Mouse (Mus musculus) liver, postnatal 0 days (tissue): ENCODE results near the gene Sox13. TPM values are rescaled to one million over a fixed set of nuclear protein-coding genes. Genes with fewer than 3 reads are reported as not detected.

Experiments
- ATAC-seq: fragments of 200-750 bp; cut with Nextera tagmentation; 2 replicates; pipeline ENCODE4 v1.8.0; 2017; ENCODE audit warnings: mild to moderate bottlenecking, moderate library complexity
- DNase-seq: peaks from one replicate; pipeline ENCODE4 v3.0.0-alpha.2; 2016
- H3K27ac ChIP-seq: fragments of 300-500 bp; sonication (generic); 2 replicates; pipeline ENCODE4 v1.5.1; 2014; ENCODE audit warnings: antibody characterized with exemption, moderate library complexity, mild to moderate bottlenecking, low read depth
- H3K27me3 ChIP-seq: fragments of 300-500 bp; sonication (generic); 2 replicates; pipeline ENCODE4 v1.6.1; 2014; ENCODE audit warnings: low read length, control low read depth, mixed read lengths; ENCODE audit not compliant: insufficient read depth
- H3K36me3 ChIP-seq: fragments of 300-500 bp; sonication (generic); replicated peaks from 2 replicates; pipeline ENCODE4 v1.6.1; 2014; ENCODE audit warnings: mild to moderate bottlenecking, control low read depth, low read length, moderate library complexity, mixed read lengths; ENCODE audit not compliant: insufficient read depth
- H3K4me1 ChIP-seq: fragments of 300-500 bp; sonication (generic); 2 replicates; pipeline ENCODE4 v1.6.1; 2014; ENCODE audit warnings: antibody characterized with exemption, mild to moderate bottlenecking, control low read depth; ENCODE audit not compliant: insufficient read depth
- H3K4me2 ChIP-seq: fragments of 300-500 bp; sonication (generic); 2 replicates; pipeline ENCODE4 v1.6.1; 2014; ENCODE audit warnings: low read depth, mild to moderate bottlenecking, low read length, moderate library complexity, mixed read lengths
- H3K4me3 ChIP-seq: fragments of 300-500 bp; sonication (generic); 2 replicates; pipeline ENCODE4 v1.5.1; 2014; ENCODE audit warnings: low read depth, low read length
- H3K9ac ChIP-seq: fragments of 300-500 bp; sonication (generic); replicated peaks from 2 replicates; pipeline ENCODE4 v1.6.1; 2014; ENCODE audit warnings: mild to moderate bottlenecking, moderate library complexity
- H3K9me3 ChIP-seq: fragments of 300-500 bp; sonication (generic); 2 replicates; pipeline ENCODE4 v1.6.1; 2016; ENCODE audit warnings: mild to moderate bottlenecking, control low read depth, low read length, mixed read lengths
- CTCF ChIP-seq: sonication (generic); IDR thresholded peaks from 2 replicates; pipeline ENCODE4 v1.5.1; 2016; ENCODE audit warnings: antibody characterized with exemption, low read depth
- EP300 ChIP-seq: IDR thresholded peaks from 2 replicates; pipeline ENCODE4 v1.6.1; 2016; ENCODE audit warnings: antibody characterized with exemption, low read depth, mild to moderate bottlenecking
- WGBS: fragments of 180-500 bp; shearing (Covaris S2); extraction: QIAGEN DNeasy Blood & Tissue Kit; methylation state at CpG from one replicate; pipeline ENCODE4 v1.1.7; 2014; ENCODE audit not compliant: insufficient replicate concordance; 5-methylcytosine and 5-hydroxymethylcytosine counted together
- polyA plus RNA-seq: library from polyadenylated mRNA; unstranded; fragments of >200 nt; fragmentation: Nextera tagmentation; extraction: Ambion mirVana; gene quantifications from 2 replicates; pipeline ENCODE4 v1.2.1, GENCODE M21; 2015

The Sox13 gene
- polyA plus RNA-seq, 1 experiment from 2014 or later = 1.3 TPM

- peak overlapping the region; percentile 51; the same call in 1 of the 2 replicates for H3K4me2 ChIP-seq
- no peak overlapping the region for H3K4me3 ChIP-seq
- 0 out of 2 replicates have a peak, but pooled peaks cover 10% of the 10 kb centered on the region for H3K36me3 ChIP-seq
- DNase-seq (no peak), ATAC-seq (no peak)
- 0 out of 2 replicates have a peak, but pooled peaks cover 4% of the 10 kb centered on the region for H3K4me1 ChIP-seq
- no peak overlapping the region for H3K27ac ChIP-seq
- H3K9me3 ChIP-seq = no peaks in the 10 kb centered on the region
- WGBS = 76% methylated on average over 11 of the region's 11 CpGs
- no peak overlapping the region for H3K9ac ChIP-seq
- H3K27me3 ChIP-seq = no peaks in the 10 kb centered on the region
- no peak for TF ChIP-seq CTCF
- TF ChIP-seq EP300 = no peak
Measured at GRCm38 (mm10) chr1:133386209-133386608, 38.0 kb downstream of the Sox13 start.

DNA sequence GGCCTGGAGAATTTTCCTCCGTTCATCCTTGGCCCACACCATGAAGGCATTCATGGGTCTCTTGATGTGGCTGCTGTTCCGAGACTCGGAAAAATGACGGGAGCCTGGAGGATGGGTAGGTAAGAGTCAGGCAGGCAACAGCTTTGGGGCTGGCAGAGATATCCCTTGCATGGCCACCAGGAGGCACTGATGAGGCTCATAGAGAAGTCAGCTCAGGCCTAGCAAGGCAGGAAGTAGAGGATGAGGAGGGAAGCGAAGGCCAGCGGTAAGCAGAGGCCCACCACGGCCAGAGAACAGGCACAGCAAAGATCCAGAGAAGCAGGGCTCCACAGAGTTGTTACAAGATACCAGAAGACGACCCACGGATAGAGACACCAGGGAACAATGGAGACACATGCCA is 38.7 kb downstream of the Sox13 start:
- H3K27me3 ChIP-seq = no peaks in the 10 kb centered on the region
- peak overlapping the region; percentile 17; the same call in 1 of the 2 replicates for H3K4me3 ChIP-seq
- no peaks in the 10 kb centered on the region for H3K9me3 ChIP-seq
- H3K4me2 ChIP-seq = peak overlapping the region; percentile 51
- TF ChIP-seq CTCF (peak; percentile 95), EP300 (no peak)
- DNase-seq (peak; percentile 82), ATAC-seq (peak; percentile 41)
- WGBS = 34% methylated on average over 9 of the region's 9 CpGs
- H3K36me3 ChIP-seq = 0 out of 2 replicates have a peak, but pooled peaks cover 9% of the 10 kb centered on the region
- H3K4me1 ChIP-seq = 0 out of 2 replicates have a peak, but pooled peaks cover 4% of the 10 kb centered on the region
- H3K9ac ChIP-seq = peak overlapping the region; percentile 11; the same call in 1 of the 2 replicates
- no peak overlapping the region for H3K27ac ChIP-seq

DNA sequence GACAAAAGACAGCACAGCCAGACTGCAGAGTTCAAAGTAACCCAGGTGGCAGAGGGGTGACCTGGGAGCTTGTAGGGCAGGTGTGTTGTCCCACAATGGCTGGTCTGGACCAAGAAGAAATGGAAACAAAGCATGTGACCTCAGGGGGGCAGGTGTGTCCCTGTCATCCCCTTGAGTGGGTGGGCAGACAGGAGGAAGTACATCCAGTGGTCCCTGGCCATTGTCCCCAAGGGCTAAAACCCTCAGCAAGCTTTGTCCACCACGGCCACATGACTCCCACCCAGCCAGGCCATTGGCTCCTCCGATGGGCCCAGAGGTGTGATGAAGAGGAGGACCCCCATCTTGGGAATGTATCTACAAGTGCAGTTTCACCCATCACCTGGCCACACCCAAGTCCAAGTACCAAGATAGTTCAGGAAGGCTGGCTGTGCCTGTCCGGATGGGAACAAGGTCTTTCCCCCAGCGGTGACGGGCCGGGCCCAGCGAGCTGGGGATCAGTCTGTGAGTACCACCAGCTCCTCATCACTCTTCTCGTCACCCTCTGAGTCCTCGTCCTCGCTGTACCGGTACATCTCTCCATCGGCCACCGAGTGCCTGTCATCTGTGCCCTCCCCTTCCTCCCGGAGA is 40.9 kb downstream of the Sox13 start:
- 85% methylated on average over 14 of the region's 14 CpGs for WGBS
- TF ChIP-seq CTCF (no peak), EP300 (no peak)

GRCm38 (mm10) chr1:133382552-133383155 is 41.5 kb downstream of the Sox13 start:
- Histone ChIP-seq H3K27me3 (no peaks in the 10 kb centered on the region), H3K9ac (no peak overlapping the region), H3K4me2 (no peak overlapping the region), H3K27ac (no peak overlapping the region), H3K36me3 (0 out of 2 replicates have a peak, but pooled peaks cover 3% of the 10 kb centered on the region), H3K4me3 (no peak overlapping the region), H3K4me1 (0 out of 2 replicates have a peak, but pooled peaks cover 4% of the 10 kb centered on the region), H3K9me3 (no peaks in the 10 kb centered on the region)
- no peak for ATAC-seq
- 76% methylated on average over 12 of the region's 12 CpGs for WGBS
- no peak for DNase-seq
- no peak for TF ChIP-seq EP300
- no peak for TF ChIP-seq CTCF

More for the DNA sequence above, 40.9 kb downstream of the Sox13 start:
- 0 out of 2 replicates have a peak, but pooled peaks cover 3% of the 10 kb centered on the region for H3K36me3 ChIP-seq
- no peak for DNase-seq
- no peaks in the 10 kb centered on the region for H3K27me3 ChIP-seq
- H3K4me3 ChIP-seq = no peak overlapping the region
- H3K4me1 ChIP-seq = 0 out of 2 replicates have a peak, but pooled peaks cover 4% of the 10 kb centered on the region
- no peaks in the 10 kb centered on the region for H3K9me3 ChIP-seq
- H3K9ac ChIP-seq = no peak overlapping the region
- H3K27ac ChIP-seq = no peak overlapping the region
- ATAC-seq = no peak
- no peak overlapping the region for H3K4me2 ChIP-seq

- Histone ChIP-seq H3K36me3 (peaks cover 2% of the 10 kb centered on the region; the same call in 1 of the 2 replicates), H3K4me2 (no peak overlapping the region), H3K9ac (no peak overlapping the region), H3K4me1 (0 out of 2 replicates have a peak, but pooled peaks cover 4% of the 10 kb centered on the region), H3K4me3 (no peak overlapping the region), H3K27me3 (no peaks in the 10 kb centered on the region), H3K27ac (no peak overlapping the region), H3K9me3 (no peaks in the 10 kb centered on the region)
- DNase-seq (peak; percentile 83), ATAC-seq (peak; percentile 44)
- TF ChIP-seq CTCF (peak; percentile 99), EP300 (no peak)
- 14% methylated on average over 9 of the region's 9 CpGs for WGBS
Measured at GRCm38 (mm10) chr1:133382008-133382407, 42.2 kb downstream of the Sox13 start.

- H3K4me3 ChIP-seq = no peak overlapping the region
- H3K27ac ChIP-seq = no peak overlapping the region
Measured at GRCm38 (mm10) chr1:133380347-133381065, 43.7 kb downstream of the Sox13 start.

More at GRCm38 (mm10) chr1:133380347-133381065, 43.7 kb downstream of the Sox13 start:
- ATAC-seq (no peak), DNase-seq (no peak)
- no peaks in the 10 kb centered on the region for H3K9me3 ChIP-seq
- H3K27me3 ChIP-seq = no peaks in the 10 kb centered on the region
- peaks cover 2% of the 10 kb centered on the region; the same call in 1 of the 2 replicates for H3K36me3 ChIP-seq
- no peak for TF ChIP-seq EP300
- peak; percentile 77 for TF ChIP-seq CTCF
- no peak overlapping the region for H3K4me2 ChIP-seq
- peaks cover 5% of the 10 kb centered on the region for H3K4me1 ChIP-seq
- H3K9ac ChIP-seq = no peak overlapping the region
- WGBS = 59% methylated on average over 14 of the region's 14 CpGs
